Mouse (Mus musculus) right cerebral cortex, postnatal 25 days (tissue): ENCODE results near the gene Cemip.
"Not testable (repeated sequence)": the region's sequence is repeated elsewhere in the genome, so short reads cannot be mapped to it uniquely, and the experiment has no call there.

Experiments
- DNase-seq: peaks from one replicate; pipeline ENCODE4 v3.0.0; 2022

Cemip gene

GRCm38 (mm10) chr7:84086039-84086829 is at the start of gene Cemip:
TSS of gene Cemip (minus strand) at chr7:84086502.
- DNase-seq: peak; percentile 89

GRCm38 (mm10) chr7:84132704-84133103 is 46.4 kb upstream of the Cemip start:
- DNase-seq: no peak

- DNase-seq: no peak
These were observed 45.4 kb upstream of the Cemip start for GRCm38 (mm10) chr7:84131736-84132135.

- no peak for DNase-seq
These were observed 42.4 kb upstream of the Cemip start for GRCm38 (mm10) chr7:84128661-84129060.

- no peak for DNase-seq
These were observed 39.4 kb upstream of the Cemip start for GRCm38 (mm10) chr7:84125730-84126129.

- DNase-seq: not testable (repeated sequence)
These were observed 37.3 kb upstream of the Cemip start for GRCm38 (mm10) chr7:84123651-84124050.

- no peak for DNase-seq
These were observed 35.5 kb upstream of the Cemip start for GRCm38 (mm10) chr7:84121778-84122177.

- DNase-seq: no peak
These were observed 33.9 kb upstream of the Cemip start for GRCm38 (mm10) chr7:84120142-84120760.

- DNase-seq: no peak
These were observed 33.2 kb upstream of the Cemip start for GRCm38 (mm10) chr7:84119216-84120105.

- DNase-seq: no peak
These were observed 31.3 kb upstream of the Cemip start for GRCm38 (mm10) chr7:84117543-84118122.

GRCm38 (mm10) chr7:84116621-84117542 is 30.6 kb upstream of the Cemip start:
- DNase-seq: no peak

- DNase-seq: no peak
These were observed 29.1 kb upstream of the Cemip start for GRCm38 (mm10) chr7:84115385-84115784.

- DNase-seq: no peak
These were observed 28.5 kb upstream of the Cemip start for GRCm38 (mm10) chr7:84114775-84115174.

- DNase-seq: no peak
These were observed 26.7 kb upstream of the Cemip start for GRCm38 (mm10) chr7:84113035-84113390.

- DNase-seq: no peak
These were observed 26.2 kb upstream of the Cemip start for GRCm38 (mm10) chr7:84112351-84113034.

- DNase-seq: no peak
These were observed 25.5 kb upstream of the Cemip start for GRCm38 (mm10) chr7:84111716-84112350.

GRCm38 (mm10) chr7:84106942-84107341 is 20.6 kb upstream of the Cemip start:
- no peak for DNase-seq

- DNase-seq: no peak
These were observed 16.3 kb upstream of the Cemip start for GRCm38 (mm10) chr7:84102589-84102988.

- DNase-seq: no peak
These were observed 14.4 kb upstream of the Cemip start for GRCm38 (mm10) chr7:84100672-84101071.

GRCm38 (mm10) chr7:84098098-84098497 is 11.8 kb upstream of the Cemip start:
- no peak for DNase-seq

- DNase-seq: no peak
These were observed 10.2 kb upstream of the Cemip start for GRCm38 (mm10) chr7:84096501-84096900.
